Mouse (Mus musculus) layer of hippocampus, adult 2 months (tissue): ENCODE results near the gene Astn1. TPM values are rescaled to one million over a fixed set of nuclear protein-coding genes. Genes with fewer than 3 reads are reported as not detected.

Experiments used
- DNase-seq, 2 experiments: peaks; one replicate each; pipeline ENCODE4 v3.0.0; 2022; ENCODE audit warnings: low spot score in 2 of 2
- H3K27ac ChIP-seq: fragments of 200-600 bp; 2 replicates; pipeline ENCODE4 v1.8.1; 2022
- H3K4me3 ChIP-seq: fragments of 200-600 bp; 2 replicates; pipeline ENCODE4 v1.8.1; 2022; ENCODE audit warnings: mild to moderate bottlenecking
- CTCF ChIP-seq: fragments of 200-600 bp; conservative IDR thresholded peaks from 2 replicates; pipeline ENCODE4 v1.8.1; 2022; ENCODE audit warnings: antibody characterized with exemption, mild to moderate bottlenecking, moderate library complexity
- total RNA-seq, 2 experiments: library from RNA; stranded (reverse); gene quantifications; 2 replicates each; pipeline ENCODE4 v1.2.3; 2021

The Astn1 gene
- total RNA-seq, 2 experiments from 2014 or later: 183 to 185 TPM

- DNase-seq: no peak
- peak overlapping the region; percentile 79 for H3K27ac ChIP-seq
These were observed 191.3 kb downstream of the Astn1 start for GRCm38 (mm10) chr1:158553341-158553740.

GRCm38 (mm10) chr1:158554020-158554505 lies 192.0 kb downstream of the Astn1 start:
- peak in 1 of 2 experiments; percentile 21 for DNase-seq
- peak overlapping the region; percentile 26 for H3K4me3 ChIP-seq
- peak overlapping the region; percentile 79 for H3K27ac ChIP-seq
- no peak for TF ChIP-seq CTCF

More at GRCm38 (mm10) chr1:158553341-158553740, 191.3 kb downstream of the Astn1 start:
- no peak for TF ChIP-seq CTCF
- peak overlapping the region; percentile 26 for H3K4me3 ChIP-seq

- no peak overlapping the region for H3K27ac ChIP-seq
- no peak for TF ChIP-seq CTCF
- H3K4me3 ChIP-seq: no peak overlapping the region
- no peak for DNase-seq
These were observed 211.1 kb downstream of the Astn1 start for GRCm38 (mm10) chr1:158573168-158573567.

- Histone ChIP-seq H3K27ac (no peak overlapping the region), H3K4me3 (no peak overlapping the region)
- TF ChIP-seq CTCF: no peak
- no peak for DNase-seq
These were observed 211.5 kb downstream of the Astn1 start for GRCm38 (mm10) chr1:158573597-158573996.

DNA sequence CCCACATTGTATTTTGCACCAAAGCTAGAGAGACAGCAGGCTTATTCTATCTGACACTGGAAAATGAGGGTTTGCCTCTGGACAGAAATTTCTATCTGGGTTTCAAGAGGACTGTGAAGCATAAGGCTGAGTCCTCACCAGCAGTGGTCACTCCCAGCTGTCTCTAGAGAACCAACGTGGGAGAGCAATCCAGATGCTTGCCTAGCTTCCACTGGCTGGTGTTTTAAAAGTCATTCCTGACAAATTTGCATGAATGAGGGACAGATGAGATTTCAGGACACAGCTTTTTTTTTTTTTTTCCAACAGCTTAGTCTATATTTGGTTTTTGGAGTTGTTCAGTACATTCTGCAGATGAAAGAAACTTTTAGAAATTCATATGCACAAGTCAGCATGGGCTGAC lies 213.9 kb downstream of the Astn1 start:
- TF ChIP-seq CTCF: no peak
- Histone ChIP-seq H3K4me3 (no peak overlapping the region), H3K27ac (no peak overlapping the region)
- DNase-seq: no peak

DNA sequence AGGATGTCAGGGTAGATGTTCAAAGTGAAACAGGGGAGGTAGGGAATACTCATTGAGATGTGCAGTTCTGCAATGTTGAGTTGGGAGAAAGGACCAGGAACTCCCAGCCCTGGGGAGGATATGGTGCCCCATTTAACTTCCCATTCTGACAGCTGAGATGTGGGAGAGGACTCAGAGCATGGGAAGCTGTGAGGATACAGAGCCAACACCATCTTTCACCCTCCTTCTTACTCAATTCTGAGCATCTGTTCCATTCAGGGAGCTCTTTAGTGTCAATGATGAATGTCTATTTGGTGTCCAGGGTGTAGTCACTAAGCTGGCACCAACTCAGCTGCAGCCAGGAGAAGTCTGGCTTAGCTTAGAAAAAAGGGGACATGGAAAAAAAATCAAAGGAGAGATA lies 219.7 kb downstream of the Astn1 start:
- TF ChIP-seq CTCF: no peak
- peak; percentile 56 to 57 for DNase-seq
- H3K4me3 ChIP-seq: no peak overlapping the region

DNA sequence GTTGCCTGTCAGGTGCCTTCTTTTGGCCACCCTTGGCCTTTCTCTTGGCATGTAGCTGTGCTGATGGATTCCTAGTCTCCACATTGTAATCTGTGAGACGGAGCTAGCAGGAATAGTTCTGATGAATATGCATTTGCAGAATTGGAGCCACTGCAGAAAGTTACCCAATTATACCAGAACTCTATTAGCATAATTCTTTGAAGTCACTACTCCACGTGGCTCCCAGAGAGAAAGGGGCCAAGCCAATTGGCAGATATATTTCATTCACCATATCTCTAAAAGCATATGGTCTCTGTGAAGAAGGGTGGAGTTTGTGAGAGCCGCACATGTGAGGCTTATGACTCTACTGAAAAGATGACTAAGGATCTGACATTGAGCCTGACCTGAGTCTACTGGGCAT lies 226.8 kb downstream of the Astn1 start:
- H3K4me3 ChIP-seq: no peak overlapping the region
- peak in 1 of 2 experiments; percentile 26 for DNase-seq
- no peak for TF ChIP-seq CTCF
- H3K27ac ChIP-seq: no peak overlapping the region

More for the DNA sequence above, 219.7 kb downstream of the Astn1 start:
- no peak overlapping the region; the same call in 1 of the 2 replicates for H3K27ac ChIP-seq

- Histone ChIP-seq H3K4me3 (peak overlapping the region; percentile 37), H3K27ac (peak overlapping the region; percentile 72; the same call in 1 of the 2 replicates)
- DNase-seq: peak in 1 of 2 experiments; percentile 39
- peak; percentile 82 for TF ChIP-seq CTCF
These were observed 234.8 kb downstream of the Astn1 start for GRCm38 (mm10) chr1:158596726-158597448.

- H3K27ac ChIP-seq: no peak overlapping the region
- peak; percentile 55 for TF ChIP-seq CTCF
- no peak for DNase-seq
- no peak overlapping the region for H3K4me3 ChIP-seq
These were observed 235.9 kb downstream of the Astn1 start for GRCm38 (mm10) chr1:158597996-158598395.

- Histone ChIP-seq H3K27ac (no peak overlapping the region), H3K4me3 (no peak overlapping the region)
- no peak for TF ChIP-seq CTCF
- no peak for DNase-seq
These were observed 237.4 kb downstream of the Astn1 start for GRCm38 (mm10) chr1:158599435-158599834.

DNA sequence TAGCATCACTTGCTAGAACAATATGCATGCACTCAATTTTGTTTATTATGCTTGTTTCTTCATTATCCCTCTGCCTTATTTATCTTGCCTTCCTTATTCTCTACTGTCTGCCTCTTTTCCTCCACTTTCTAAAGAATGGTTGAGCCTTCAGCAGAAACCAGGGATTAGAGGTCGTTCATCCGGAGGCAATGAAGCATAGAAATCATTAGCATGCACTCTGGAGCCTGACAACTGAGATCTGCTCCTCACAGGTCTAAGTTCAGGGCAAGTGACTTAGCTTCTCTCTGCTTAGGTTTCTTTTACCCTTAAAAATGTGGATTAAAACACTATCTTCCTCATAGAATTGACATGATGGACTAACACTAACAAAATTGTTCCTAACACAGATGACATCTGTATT lies 241.0 kb downstream of the Astn1 start:
- TF ChIP-seq CTCF: no peak
- no peak overlapping the region for H3K27ac ChIP-seq
- no peak overlapping the region for H3K4me3 ChIP-seq
- DNase-seq: no peak

- H3K27ac ChIP-seq: no peak overlapping the region
- DNase-seq: no peak
- no peak overlapping the region for H3K4me3 ChIP-seq
- TF ChIP-seq CTCF: no peak
These were observed 242.1 kb downstream of the Astn1 start for GRCm38 (mm10) chr1:158604149-158604548.

GRCm38 (mm10) chr1:158605597-158605996 lies 243.5 kb downstream of the Astn1 start:
- H3K27ac ChIP-seq: no peak overlapping the region
- TF ChIP-seq CTCF: no peak
- no peak for DNase-seq
- H3K4me3 ChIP-seq: no peak overlapping the region

DNA sequence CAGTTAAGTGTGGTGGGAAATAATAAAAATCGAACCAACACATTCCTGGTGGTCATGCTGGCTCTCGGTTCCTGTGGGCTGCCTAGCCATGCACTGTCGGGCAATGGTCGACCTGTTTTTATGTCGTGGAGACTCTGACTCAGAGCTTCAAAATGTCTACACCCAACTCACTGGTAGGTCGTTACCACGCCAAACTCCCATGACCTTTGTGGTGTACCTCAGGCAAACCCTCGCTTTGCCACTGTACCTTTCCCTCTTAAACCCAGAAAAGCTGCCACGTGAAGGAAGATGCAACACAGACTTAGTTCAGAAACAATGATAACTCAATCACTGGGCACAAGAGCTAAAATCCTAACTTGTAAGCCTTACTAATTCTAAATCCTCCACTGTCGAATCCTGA lies 244.3 kb downstream of the Astn1 start:
- no peak overlapping the region for H3K27ac ChIP-seq
- no peak overlapping the region for H3K4me3 ChIP-seq
- no peak for DNase-seq
- TF ChIP-seq CTCF: no peak
